Mouse (Mus musculus) thymus, postnatal 25 days (tissue): ENCODE measurements around the gene Pkp3.

ENCODE experiments used
- DNase-seq: peaks from one replicate; pipeline ENCODE4 v3.0.0; 2022

Pkp3 gene

DNA sequence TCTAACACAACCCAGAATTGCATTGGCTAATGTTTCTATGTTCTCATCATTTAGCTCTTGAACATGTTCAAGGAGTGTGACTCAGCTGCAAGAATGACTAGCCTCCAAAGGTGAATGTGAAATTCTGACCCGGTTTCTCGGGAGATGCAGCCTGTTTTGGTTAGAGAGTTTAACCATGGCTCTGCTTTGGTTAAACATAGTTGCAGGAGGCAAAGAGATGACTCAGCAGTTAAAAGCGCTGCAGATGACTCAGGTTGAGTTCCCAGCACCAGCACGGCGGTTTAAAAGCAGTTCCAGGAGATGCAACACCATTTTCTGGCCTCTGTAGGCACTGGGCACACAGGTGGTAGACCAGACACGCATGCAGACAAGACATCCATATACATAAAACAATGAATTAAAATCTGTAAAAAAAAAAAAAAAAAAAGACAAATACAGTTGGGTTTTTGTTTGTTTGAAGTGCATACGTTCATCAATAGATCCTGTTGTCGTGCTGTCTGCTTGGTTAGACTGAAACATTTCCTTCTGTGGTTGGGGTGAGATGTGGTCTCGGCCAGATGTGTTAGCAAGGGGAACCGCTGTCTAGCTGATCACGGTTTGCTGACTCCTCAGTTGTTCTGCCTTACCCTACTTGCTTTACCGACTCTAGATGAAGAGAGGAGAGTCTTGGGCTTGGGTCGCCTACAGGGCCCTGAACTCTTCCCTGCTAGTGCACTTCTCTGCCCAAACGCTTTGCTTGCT is 19.2 kb upstream of the Pkp3 start:
- DNase-seq: no peak

DNA sequence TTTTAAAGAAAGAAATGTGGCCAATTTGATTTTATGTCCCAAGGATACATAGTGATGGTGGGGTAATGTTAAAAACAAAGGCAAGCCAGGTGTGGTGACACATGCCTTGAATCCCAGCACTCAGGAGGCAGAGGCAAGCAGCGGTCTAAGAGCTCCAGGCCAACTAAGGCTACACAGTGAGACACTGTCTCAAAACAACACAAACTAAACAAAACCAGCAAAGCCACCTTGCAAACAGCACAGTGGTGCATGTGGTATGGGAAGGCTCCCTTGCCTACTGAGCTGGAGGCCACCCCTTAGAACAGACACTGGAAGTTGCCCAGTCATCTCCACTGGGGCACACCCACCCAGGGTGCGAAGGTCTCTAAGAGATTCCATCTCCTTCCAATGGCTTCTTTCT is 18.1 kb upstream of the Pkp3 start:
- DNase-seq: no peak

DNA sequence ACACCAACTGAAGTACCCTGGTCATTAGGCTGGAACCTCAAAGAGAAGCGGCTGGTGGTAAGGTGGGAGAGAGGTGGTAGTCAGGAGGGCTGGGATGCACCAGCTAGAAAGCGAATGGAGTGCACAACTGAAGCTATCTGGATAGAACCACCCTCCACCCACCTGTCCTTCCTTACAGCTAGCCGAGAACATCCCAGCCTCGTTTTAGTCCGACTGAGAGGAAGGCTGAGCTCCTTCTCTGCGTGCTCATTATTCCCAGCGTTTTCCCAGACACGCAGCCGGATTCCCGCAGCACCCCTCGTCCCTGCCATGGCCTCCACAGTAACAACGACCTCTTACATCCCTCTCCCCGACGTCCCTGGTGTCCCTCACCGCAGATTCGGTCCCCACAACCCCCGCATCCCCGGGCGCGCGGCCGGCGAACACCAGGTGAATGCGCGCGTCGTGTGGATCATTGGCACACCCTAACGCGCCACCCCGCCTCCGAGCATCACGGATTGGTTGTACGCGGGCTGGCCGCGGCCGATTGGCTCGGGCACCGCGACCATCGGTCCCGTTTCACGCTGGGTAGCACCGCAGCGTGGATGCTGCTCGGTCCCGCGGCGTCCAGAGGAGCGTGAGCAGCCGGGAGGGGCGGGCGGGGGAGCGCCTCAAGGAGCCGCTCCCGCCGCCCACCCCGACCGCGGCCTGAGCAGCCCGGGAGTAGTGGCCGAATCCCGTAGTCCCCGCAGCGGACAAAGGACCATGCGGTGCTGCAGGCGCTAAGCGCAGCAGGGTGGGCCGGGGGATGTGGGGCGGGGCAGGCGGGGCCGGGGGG is 17.4 kb upstream of the Pkp3 start, which contains the start of gene B4galnt4:
Gene B4galnt4, plus strand, starts transcription at position 679 of the 817 bp plus-strand sequence.
- peak; percentile 43 for DNase-seq

DNA sequence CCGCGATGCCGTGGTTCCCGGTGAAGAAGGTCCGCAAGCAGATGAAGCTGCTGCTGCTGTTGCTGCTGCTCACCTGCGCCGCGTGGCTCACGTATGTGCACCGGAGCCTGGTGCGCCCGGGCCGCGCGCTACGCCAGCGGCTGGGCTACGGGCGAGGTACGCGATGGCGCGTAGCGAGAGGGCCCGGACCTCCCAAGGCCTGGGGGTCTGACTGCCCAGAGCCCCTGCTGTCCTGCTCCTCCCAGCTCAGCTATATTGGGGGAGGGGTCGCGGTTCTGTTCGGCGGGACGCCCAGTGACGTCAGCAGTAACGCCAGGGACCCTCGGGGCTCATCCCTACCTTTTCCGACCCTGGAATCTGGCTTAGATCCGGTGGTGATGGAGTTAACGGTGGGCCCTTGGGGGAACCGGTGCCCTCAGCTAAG is 16.7 kb upstream of the Pkp3 start:
- no peak for DNase-seq

DNA sequence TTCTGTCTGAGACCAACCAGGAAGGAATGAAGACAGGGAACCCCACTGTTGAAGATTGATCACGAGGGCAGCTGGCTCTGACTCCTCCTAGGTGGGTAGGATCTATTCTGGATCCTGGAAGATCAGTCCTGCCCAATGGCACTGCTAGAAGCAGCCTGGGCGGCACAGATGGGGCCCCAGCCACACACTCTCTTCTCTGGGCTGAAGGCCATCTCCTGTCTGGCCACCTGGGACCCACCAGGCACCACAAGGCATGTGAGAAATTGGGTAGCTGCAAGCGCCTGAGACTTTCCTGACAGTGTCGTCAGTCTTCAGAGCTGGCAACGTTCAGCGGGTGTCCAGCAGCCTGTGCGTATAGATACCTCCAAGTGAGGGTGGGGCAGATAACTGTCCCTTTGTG is 15.5 kb upstream of the Pkp3 start:
- no peak for DNase-seq

DNA sequence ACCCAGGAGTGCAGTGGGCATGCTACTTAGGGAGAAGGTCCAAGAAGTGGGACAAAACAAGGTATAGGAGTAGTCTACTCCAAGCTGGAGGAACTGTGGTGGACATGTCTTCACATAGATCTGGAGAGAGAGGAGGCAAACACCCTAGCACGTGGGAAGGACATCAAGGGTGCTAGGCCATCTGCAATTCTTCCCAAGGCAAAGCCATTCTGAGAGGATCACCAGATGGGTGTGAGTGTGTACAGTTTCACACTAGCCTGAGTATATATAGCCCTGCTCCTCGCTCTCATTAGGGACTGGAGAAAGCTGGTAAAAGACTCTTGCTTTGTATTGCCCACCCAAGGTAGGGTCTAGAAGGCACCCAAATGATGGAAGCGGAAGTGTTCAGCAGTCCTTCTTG is 14.7 kb upstream of the Pkp3 start:
- DNase-seq: no peak

DNA sequence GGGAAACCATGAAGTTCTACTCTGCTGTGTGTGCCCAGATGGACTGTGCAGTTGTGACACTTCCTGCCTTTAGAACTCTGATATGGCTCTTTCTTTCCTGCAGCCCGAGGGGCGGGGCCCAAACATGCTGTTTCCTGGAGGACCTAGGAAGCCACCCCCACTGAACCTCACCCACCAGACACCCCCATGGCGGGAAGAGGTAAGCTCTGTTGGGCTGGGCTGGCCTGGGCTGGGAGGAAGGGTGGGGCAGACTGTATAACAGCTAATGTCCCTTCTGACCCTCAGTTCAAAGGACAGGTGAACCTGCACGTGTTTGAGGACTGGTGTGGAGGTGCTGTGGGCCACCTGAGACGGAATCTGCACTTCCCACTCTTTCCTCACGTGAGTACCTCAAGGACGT is 13.8 kb upstream of the Pkp3 start:
- DNase-seq: no peak

DNA sequence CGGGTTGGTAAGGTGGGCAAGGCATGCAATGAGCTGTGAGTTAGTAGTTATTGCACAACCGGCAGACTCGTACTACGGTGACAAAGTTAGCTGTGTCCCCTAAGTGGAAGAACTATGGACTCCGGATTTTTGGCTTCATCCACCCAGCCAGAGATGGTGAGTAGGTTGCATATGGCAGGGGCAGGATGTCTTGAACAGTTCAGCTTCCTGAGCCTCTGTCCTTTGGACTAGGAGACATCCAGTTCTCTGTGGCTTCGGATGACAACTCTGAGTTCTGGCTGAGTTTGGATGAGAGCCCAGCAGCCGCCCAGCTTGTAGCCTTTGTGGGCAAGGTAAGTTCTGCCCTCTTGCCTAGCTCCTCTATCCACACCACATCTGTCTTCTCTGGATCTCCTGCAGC is 13.4 kb upstream of the Pkp3 start:
- no peak for DNase-seq

DNA sequence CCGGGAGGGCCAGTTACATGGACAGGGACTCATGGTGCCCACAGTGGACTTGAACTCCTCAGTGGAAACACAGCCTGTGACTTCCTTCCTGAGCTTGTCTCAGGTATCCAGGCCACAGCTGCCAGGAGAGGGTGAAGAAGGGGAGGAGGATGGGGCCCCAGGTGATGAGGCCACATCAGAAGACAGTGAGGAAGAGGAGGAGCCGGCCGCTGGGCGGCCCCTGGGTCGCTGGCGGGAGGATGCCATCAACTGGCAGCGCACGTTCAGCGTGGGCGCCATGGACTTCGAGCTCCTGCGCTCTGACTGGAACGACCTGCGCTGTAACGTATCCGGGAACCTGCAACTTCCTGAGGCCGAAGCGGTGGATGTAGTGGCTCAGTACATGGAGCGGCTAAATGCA is 9.7 kb upstream of the Pkp3 start:
- DNase-seq: no peak

DNA sequence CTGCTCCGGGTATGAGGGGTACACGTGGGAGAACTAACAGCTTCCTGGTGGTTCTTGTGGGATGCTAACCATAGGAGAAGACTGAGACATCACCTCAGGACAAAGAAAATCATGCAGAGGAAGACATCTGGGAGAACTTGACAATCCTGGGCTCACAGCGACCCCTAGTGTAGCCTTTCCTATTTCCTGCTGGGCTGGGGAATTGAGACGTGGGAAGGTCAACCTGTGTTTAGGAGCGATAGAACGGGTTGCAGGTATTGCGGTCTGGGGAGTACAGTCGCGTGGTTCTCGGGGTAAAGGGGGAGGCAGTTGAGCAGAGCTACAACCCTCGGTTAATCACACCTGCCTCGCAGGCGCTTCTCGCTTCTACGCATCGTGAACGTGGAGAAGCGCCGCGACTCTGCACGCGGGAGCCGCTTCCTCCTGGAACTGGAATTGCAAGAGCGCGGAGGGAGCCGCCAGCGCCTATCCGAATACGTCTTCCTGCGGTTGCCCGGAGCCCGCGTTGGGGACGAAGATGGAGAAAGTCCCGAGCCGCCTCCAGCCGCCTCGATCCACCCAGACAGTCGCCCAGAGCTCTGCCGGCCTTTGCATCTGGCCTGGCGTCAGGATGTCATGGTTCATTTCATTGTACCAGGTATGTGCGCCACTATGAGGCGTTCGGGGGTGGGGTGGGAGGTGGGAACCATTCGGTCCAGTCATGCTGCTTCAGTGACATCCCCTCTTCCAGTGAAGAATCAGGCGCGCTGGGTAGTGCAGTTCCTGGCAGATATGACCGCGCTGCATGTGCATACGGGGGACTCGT is 7.8 kb upstream of the Pkp3 start:
- peak; percentile 78 for DNase-seq

DNA sequence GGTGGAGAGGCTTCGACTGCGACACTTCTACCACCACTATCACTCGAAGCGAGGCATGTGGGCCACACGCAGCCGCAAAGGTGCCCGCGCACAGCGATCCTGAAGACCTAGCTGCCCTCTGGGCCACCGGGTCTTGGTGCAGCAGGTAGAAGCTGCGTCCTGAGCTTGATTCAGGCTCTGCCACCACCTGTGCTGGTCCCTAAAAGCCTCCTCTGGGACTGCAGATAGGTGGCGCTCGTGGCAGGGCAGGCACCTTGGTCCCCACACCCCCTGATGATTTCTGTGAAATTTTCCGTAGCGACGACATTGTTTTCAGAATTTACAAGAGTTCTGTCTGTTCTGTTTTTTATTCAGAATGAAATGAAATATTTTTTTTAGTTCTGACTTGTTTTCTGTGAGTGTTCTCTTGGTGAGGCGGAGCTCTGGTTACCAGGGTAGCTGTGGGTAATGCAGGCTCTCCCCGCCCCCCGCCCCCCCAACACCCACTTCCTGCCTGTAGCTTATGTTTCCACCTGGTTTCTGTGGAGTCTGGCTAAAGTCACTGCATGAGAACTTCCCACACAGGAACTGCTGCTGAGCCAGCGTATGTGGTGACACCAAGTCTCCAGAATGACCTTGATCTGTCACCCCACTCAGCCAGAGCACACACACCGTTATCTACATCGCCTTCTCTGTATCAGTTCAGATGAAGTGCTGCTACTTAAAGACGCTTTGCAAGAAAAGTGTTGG is 5.8 kb upstream of the Pkp3 start:
- peak; percentile 81 for DNase-seq

DNA sequence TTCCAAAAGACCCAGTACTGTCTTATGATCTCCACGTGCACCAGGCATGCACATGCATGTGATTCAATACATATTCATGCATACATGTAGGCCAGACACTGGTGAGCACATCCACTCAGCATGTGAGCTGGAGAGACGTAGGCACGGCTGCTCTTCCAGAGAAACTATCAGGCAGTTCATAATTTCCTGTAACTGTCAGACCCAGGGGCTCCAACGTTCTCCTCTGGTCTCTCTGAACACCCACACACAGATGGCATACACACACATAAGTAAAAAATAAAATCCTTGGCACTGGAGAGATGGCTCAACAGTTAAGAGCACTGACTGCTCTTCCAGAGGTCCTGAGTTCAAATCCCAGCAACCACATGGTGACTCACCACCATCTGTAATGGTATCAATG is 4.2 kb upstream of the Pkp3 start:
- DNase-seq: no peak

DNA sequence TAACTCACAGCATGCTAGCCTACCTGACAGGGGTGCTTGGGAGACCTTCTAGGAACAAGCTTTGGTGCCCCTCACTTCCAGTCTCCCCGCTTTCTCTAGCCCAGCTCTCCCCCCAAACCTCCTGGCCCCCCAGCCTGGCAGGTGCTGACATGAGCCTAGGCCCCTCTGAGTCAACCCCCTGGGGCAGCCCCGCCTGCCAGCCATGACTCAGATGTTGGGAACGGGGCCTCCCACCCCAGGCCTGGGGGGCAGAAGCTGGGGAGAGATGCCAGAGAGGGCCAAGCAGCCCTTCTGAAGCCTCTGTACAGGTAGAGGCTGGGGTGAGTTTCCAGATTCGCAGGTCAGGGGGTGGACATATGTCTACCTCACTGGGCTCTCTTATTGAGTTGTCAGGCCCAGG is 858 bp downstream of the Pkp3 start:
- no peak for DNase-seq

DNA sequence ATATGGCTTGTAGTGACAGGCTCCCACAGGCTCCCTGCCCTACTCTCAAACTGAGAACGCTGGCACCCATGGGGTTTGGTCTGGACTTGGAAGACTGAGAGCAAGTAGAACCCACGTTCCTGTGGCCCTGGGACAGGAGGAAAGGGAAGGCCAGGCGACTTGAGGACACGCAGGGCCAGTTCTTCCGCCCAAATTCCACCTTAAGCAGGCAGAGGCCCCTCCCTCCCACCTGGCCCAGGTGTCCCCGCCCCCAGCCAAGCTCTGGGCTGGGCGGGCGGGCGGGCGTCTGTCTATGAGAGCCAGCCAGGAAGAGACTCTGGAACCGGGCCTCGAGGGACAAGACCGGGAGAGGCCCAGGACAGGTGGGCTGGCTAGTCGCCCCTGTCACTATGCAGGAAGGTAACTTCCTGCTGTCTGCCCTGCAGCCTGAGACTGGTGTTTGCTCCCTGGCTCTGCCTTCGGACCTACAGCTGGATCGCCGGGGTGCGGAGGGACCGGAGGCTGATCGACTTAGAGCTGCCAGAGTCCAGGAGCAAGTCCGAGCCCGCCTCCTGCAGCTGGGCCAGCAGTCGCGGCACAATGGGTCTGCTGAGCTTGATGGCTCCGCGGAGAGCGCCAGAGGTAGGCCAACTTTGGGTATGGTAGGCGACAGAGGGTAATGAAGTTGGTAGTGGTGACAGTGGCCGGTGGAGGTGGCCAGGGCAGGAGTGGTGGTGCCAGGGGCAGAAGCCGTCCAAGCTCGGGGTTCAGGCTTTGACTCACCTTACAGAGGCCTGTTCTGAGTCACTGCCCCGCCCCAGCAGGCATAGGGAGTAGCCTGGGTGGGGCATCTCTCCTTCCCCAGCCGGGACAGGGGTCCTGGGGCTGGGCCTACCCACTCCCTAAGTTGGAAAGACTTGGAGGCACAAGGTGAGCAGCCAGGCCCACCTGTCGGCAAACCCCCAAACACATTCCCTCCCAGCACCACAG is 1.7 kb downstream of the Pkp3 start:
- no peak for DNase-seq

DNA sequence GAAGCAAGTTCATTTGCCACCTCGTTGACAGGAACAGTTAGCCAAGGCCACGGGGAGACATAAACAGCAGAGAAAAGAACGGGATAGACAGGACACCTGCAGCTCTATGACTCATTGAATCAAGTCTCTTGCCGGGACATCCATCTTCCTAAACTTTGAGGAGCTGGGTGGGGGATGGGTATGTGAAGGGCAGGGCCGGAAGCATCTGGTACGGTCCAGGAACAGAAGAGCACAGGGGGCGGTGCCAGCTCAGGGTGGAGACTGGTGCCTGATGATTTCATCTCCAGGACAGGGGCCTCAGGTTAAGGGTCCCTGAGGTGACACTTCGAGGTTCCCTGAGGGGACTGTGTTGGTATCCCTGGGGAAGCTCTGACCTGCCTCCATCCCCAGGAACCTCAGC is 9.9 kb downstream of the Pkp3 start:
- peak; percentile 69 for DNase-seq

DNA sequence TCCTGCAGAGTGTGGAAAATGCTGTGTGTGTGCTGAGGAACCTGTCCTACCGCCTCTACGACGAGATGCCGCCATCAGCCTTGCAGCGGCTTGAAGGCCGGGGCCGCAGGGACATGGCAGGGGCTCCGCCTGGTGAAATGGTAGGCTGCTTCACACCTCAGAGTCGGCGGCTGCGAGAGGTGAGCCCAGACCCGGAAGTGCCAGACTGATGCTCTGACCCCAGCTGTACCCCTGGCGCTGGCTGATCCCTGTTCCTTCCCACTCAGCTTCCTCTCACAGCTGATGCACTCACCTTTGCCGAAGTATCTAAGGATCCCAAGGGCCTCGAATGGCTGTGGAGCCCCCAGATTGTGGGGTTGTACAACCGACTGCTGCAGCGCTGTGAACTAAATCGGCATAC is 10.5 kb downstream of the Pkp3 start:
- DNase-seq: peak; percentile 52

DNA sequence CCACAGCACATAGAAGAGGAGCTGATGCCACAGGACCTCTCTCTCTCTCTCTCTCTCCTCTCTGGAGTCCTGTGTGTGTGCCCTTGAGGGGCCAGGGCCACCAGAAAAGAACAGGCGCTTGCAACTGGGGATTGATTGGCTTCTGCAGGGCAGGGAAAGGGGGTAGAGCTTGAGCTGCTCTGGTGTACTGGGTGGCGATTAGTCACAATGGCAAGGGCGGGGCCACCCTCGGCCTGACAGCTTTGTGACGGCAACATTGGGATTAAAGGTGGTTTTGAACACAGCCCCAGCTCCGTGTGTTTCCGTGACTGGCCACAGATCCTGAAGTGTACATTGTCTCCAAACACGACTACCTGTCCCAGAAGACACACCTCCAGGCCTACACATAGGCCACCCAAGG is 12.2 kb downstream of the Pkp3 start:
- DNase-seq: no peak

DNA sequence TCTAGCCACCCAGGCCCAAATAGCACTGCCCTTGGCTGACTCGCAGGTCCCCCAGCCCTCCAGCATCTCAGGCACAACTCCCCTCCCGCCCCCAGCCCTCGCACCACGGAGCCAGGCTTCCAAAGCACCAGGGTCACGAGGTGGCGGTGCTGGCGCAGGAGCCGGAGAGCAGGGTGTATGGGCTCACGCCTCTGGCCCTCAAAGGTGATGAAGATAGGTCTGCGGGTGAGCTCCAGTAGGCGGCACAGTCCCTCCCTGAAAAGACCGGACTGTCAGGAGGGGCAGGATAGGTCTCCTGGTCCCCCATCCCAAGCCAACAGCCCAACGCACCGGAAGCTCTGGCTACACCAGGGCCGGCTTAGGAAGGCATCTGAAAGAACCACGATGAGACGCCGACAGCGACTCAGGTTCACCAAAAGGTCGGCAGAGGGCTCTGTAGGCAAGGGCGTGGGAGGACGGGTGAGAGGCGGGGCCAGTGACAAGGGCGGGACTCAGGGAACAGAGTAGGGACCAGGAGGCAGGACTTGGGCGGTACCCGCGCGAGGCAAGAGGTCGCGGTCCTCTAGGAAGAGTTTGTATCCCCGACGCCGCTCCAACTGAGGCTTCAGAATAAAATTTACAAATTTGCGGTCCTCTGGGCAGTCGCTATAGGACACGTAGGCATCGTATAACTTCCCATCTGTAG is 14.2 kb downstream of the Pkp3 start:
- peak; percentile 88 for DNase-seq

DNA sequence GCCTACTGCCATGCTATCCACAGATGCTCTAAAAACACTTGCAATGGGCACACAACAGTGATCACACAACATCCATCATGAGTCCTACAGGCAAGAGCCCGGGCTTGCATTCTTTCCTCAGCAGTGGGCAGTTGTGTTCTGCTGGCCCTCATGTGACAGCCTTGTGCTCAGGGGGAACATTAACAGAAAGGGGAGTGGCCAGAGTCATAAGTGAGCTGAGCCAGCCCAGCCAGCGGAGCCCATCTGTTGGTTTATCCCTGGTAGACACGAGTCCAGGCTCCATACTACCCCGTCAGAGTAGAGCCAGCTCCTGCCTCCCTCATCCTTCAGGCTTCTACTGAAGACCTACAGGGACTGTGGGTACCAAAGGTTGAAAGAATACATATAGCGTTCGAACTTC is 15.9 kb downstream of the Pkp3 start:
- DNase-seq: no peak

DNA sequence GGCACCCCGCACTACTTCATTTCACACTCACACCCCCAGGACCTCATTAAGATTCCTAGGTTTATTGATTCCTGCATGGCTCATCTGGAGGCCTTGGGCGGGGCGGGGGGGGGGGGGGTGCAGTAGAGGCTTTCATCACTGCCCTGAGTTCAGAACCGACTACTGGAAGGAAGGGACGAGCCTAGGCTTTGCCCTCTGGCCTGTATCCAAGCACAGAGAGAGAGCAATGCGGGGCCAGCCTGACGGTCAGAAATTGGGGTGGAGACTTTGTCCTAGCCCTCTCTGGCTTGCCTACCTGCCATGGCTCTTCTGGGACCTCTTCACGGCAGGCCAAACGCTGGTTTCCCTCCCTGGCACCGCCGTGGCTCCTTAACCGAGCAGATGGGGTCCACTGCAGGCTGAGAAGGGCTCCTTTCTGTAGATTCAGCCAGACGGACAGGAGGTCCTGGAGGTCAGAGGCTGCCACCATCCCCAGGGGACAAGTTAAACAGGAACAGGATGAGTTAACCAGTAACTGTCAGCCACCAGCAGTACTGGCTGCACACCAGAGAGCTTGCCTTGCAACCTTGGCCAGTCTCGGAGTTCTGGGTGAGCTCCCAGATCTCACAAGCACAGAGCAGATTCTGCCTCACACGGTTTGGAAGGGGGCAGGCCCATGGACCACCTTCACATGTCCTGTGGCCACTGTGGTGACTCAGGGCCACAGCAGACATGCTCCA is 16.6 kb downstream of the Pkp3 start:
- no peak for DNase-seq
